Mouse (Mus musculus) liver, embryonic 12.5 days (tissue): ENCODE measurements around the gene Nckap5. TPM values are rescaled to one million over a fixed set of nuclear protein-coding genes. Genes with fewer than 3 reads are reported as not detected.

ENCODE experiments used
- ATAC-seq: fragments of 200-750 bp; cut with Nextera tagmentation; 2 replicates; pipeline ENCODE4 v1.8.0; 2017; ENCODE audit warnings: moderate number of reproducible peaks, mild to moderate bottlenecking, moderate library complexity
- H3K27ac ChIP-seq: fragments of 300-500 bp; sonication (generic); 2 replicates; pipeline ENCODE4 v1.5.1; 2016; ENCODE audit warnings: mild to moderate bottlenecking
- H3K27me3 ChIP-seq: fragments of 300-500 bp; sonication (generic); replicated peaks from 2 replicates; pipeline ENCODE4 v1.6.1; 2016; ENCODE audit warnings: mild to moderate bottlenecking, moderate library complexity
- H3K36me3 ChIP-seq: fragments of 300-500 bp; sonication (generic); 2 replicates; pipeline ENCODE4 v1.6.1; 2016; ENCODE audit warnings: mild to moderate bottlenecking, moderate library complexity
- H3K4me1 ChIP-seq: fragments of 300-500 bp; sonication (generic); 2 replicates; pipeline ENCODE4 v1.6.1; 2016
- H3K4me2 ChIP-seq: fragments of 300-500 bp; sonication (generic); 2 replicates; pipeline ENCODE4 v1.6.1; 2016; ENCODE audit warnings: mild to moderate bottlenecking, moderate library complexity
- H3K4me3 ChIP-seq: fragments of 300-500 bp; sonication (generic); 2 replicates; pipeline ENCODE4 v1.5.1; 2016; ENCODE audit warnings: mild to moderate bottlenecking, moderate library complexity
- H3K9ac ChIP-seq: fragments of 300-500 bp; sonication (generic); 2 replicates; pipeline ENCODE4 v1.6.1; 2016; ENCODE audit warnings: mild to moderate bottlenecking, moderate library complexity
- H3K9me3 ChIP-seq: fragments of 300-500 bp; sonication (generic); replicated peaks from 2 replicates; pipeline ENCODE4 v1.6.1; 2016; ENCODE audit warnings: mild to moderate bottlenecking, moderate library complexity
- WGBS: fragments of 180-500 bp; shearing (Covaris S2); methylation state at CpG from one replicate; pipeline ENCODE4 v1.1.7; 2016; ENCODE audit not compliant: insufficient replicate concordance; 5-methylcytosine and 5-hydroxymethylcytosine counted together
- polyA plus RNA-seq: library from polyadenylated mRNA; unstranded; fragments of >200 nt; fragmentation: Nextera tagmentation; extraction: Ambion mirVana; gene quantifications from 2 replicates; pipeline ENCODE4 v1.2.1, GENCODE M21; 2016

Nckap5 gene
- polyA plus RNA-seq, 1 experiment from 2014 or later = 0.45 TPM

GRCm38 (mm10) chr1:126683621-126684445, 146.8 kb downstream of the Nckap5 start:
- Histone ChIP-seq H3K27ac (no peak overlapping the region), H3K4me2 (no peak overlapping the region), H3K4me3 (no peak overlapping the region), H3K4me1 (no peaks in the 10 kb centered on the region), H3K27me3 (no peaks in the 10 kb centered on the region), H3K9me3 (no peaks in the 10 kb centered on the region), H3K36me3 (no peaks in the 10 kb centered on the region), H3K9ac (no peak overlapping the region)
- WGBS = 58% methylated on average over 11 of the region's 11 CpGs
- no peak for ATAC-seq

GRCm38 (mm10) chr1:126681773-126682172, 148.8 kb downstream of the Nckap5 start:
- no peak overlapping the region for H3K27ac ChIP-seq
- no peak overlapping the region for H3K9ac ChIP-seq
- H3K9me3 ChIP-seq = no peaks in the 10 kb centered on the region
- H3K36me3 ChIP-seq = no peaks in the 10 kb centered on the region
- no peak for ATAC-seq
- H3K27me3 ChIP-seq = no peaks in the 10 kb centered on the region
- H3K4me1 ChIP-seq = no peaks in the 10 kb centered on the region
- H3K4me3 ChIP-seq = no peak overlapping the region
- no peak overlapping the region for H3K4me2 ChIP-seq
- WGBS = 14% methylated on average over 8 of the region's 8 CpGs

- Histone ChIP-seq H3K9ac (no peak overlapping the region), H3K36me3 (no peaks in the 10 kb centered on the region), H3K27ac (no peak overlapping the region), H3K9me3 (no peaks in the 10 kb centered on the region), H3K4me1 (no peaks in the 10 kb centered on the region), H3K4me2 (no peak overlapping the region), H3K4me3 (no peak overlapping the region), H3K27me3 (no peaks in the 10 kb centered on the region)
- 58% methylated on average over 1 of the region's 1 CpGs for WGBS
- ATAC-seq = no peak
Observed at GRCm38 (mm10) chr1:126679348-126679747, 151.3 kb downstream of the Nckap5 start.

- Histone ChIP-seq H3K27ac (no peak overlapping the region), H3K4me1 (no peaks in the 10 kb centered on the region), H3K36me3 (no peaks in the 10 kb centered on the region), H3K4me3 (no peak overlapping the region), H3K9ac (no peak overlapping the region), H3K27me3 (no peaks in the 10 kb centered on the region), H3K9me3 (no peaks in the 10 kb centered on the region), H3K4me2 (no peak overlapping the region)
- no peak for ATAC-seq
- 22% methylated on average over 4 of the region's 4 CpGs for WGBS
Observed at GRCm38 (mm10) chr1:126677280-126677679, 153.3 kb downstream of the Nckap5 start.

GRCm38 (mm10) chr1:126676769-126677168, 153.8 kb downstream of the Nckap5 start:
- no peak for ATAC-seq
- WGBS = 0% methylated on average over 1 of the region's 1 CpGs

GRCm38 (mm10) chr1:126675142-126675541, 155.5 kb downstream of the Nckap5 start:
- WGBS = 29% methylated on average over 1 of the region's 1 CpGs
- H3K27ac ChIP-seq = no peak overlapping the region
- ATAC-seq = no peak
- H3K27me3 ChIP-seq = no peaks in the 10 kb centered on the region
- H3K9me3 ChIP-seq = no peaks in the 10 kb centered on the region
- no peak overlapping the region for H3K9ac ChIP-seq
- H3K4me2 ChIP-seq = no peak overlapping the region
- no peaks in the 10 kb centered on the region for H3K4me1 ChIP-seq
- no peak overlapping the region for H3K4me3 ChIP-seq
- no peaks in the 10 kb centered on the region for H3K36me3 ChIP-seq

More at GRCm38 (mm10) chr1:126676769-126677168, 153.8 kb downstream of the Nckap5 start:
- no peaks in the 10 kb centered on the region for H3K4me1 ChIP-seq
- H3K27ac ChIP-seq = no peak overlapping the region
- no peak overlapping the region for H3K4me3 ChIP-seq
- no peaks in the 10 kb centered on the region for H3K27me3 ChIP-seq
- H3K9ac ChIP-seq = no peak overlapping the region
- H3K4me2 ChIP-seq = no peak overlapping the region
- H3K36me3 ChIP-seq = no peaks in the 10 kb centered on the region
- no peaks in the 10 kb centered on the region for H3K9me3 ChIP-seq

GRCm38 (mm10) chr1:126673238-126673637, 157.4 kb downstream of the Nckap5 start:
- Histone ChIP-seq H3K9me3 (no peaks in the 10 kb centered on the region), H3K27ac (no peak overlapping the region), H3K9ac (no peak overlapping the region), H3K4me2 (no peak overlapping the region), H3K27me3 (no peaks in the 10 kb centered on the region), H3K4me1 (no peaks in the 10 kb centered on the region), H3K4me3 (no peak overlapping the region), H3K36me3 (no peaks in the 10 kb centered on the region)
- WGBS = 68% methylated on average over 2 of the region's 2 CpGs
- no peak for ATAC-seq

GRCm38 (mm10) chr1:126670507-126670906, 160.1 kb downstream of the Nckap5 start:
- no peak overlapping the region for H3K27ac ChIP-seq
- WGBS = 81% methylated on average over 3 of the region's 3 CpGs
- no peak for ATAC-seq
- no peaks in the 10 kb centered on the region for H3K4me1 ChIP-seq
- H3K27me3 ChIP-seq = no peaks in the 10 kb centered on the region
- no peak overlapping the region for H3K9ac ChIP-seq
- no peaks in the 10 kb centered on the region for H3K9me3 ChIP-seq
- no peak overlapping the region for H3K4me2 ChIP-seq
- H3K36me3 ChIP-seq = no peaks in the 10 kb centered on the region
- no peak overlapping the region for H3K4me3 ChIP-seq

- no peak overlapping the region for H3K4me2 ChIP-seq
- no peak overlapping the region for H3K9ac ChIP-seq
- 71% methylated on average over 7 of the region's 7 CpGs for WGBS
- H3K27me3 ChIP-seq = no peaks in the 10 kb centered on the region
- no peak for ATAC-seq
- H3K9me3 ChIP-seq = no peaks in the 10 kb centered on the region
- no peak overlapping the region for H3K27ac ChIP-seq
- H3K4me3 ChIP-seq = no peak overlapping the region
- H3K4me1 ChIP-seq = no peaks in the 10 kb centered on the region
- H3K36me3 ChIP-seq = no peaks in the 10 kb centered on the region
Observed at GRCm38 (mm10) chr1:126660098-126660999, 170.2 kb downstream of the Nckap5 start.

- 77% methylated on average over 11 of the region's 11 CpGs for WGBS
- no peaks in the 10 kb centered on the region for H3K27me3 ChIP-seq
- no peaks in the 10 kb centered on the region for H3K36me3 ChIP-seq
- no peak for ATAC-seq
- H3K4me3 ChIP-seq = no peak overlapping the region
- no peak overlapping the region for H3K4me2 ChIP-seq
- no peak overlapping the region for H3K27ac ChIP-seq
- H3K9ac ChIP-seq = no peak overlapping the region
- no peaks in the 10 kb centered on the region for H3K9me3 ChIP-seq
- no peaks in the 10 kb centered on the region for H3K4me1 ChIP-seq
Observed at GRCm38 (mm10) chr1:126658731-126659130, 171.9 kb downstream of the Nckap5 start.

GRCm38 (mm10) chr1:126656246-126656645, 174.4 kb downstream of the Nckap5 start:
- 62% methylated on average over 2 of the region's 2 CpGs for WGBS
- peaks cover 15% of the 10 kb centered on the region for H3K4me1 ChIP-seq
- H3K36me3 ChIP-seq = no peaks in the 10 kb centered on the region
- H3K27me3 ChIP-seq = no peaks in the 10 kb centered on the region
- no peak overlapping the region for H3K4me2 ChIP-seq
- H3K9me3 ChIP-seq = no peaks in the 10 kb centered on the region
- ATAC-seq = no peak
- H3K4me3 ChIP-seq = no peak overlapping the region
- no peak overlapping the region for H3K9ac ChIP-seq
- no peak overlapping the region for H3K27ac ChIP-seq

- H3K9me3 ChIP-seq = no peaks in the 10 kb centered on the region
- no peak overlapping the region for H3K4me2 ChIP-seq
- H3K27me3 ChIP-seq = no peaks in the 10 kb centered on the region
- no peak overlapping the region for H3K9ac ChIP-seq
- H3K4me1 ChIP-seq = peaks cover 35% of the 10 kb centered on the region
- H3K27ac ChIP-seq = peak overlapping the region; percentile 51; the same call in 1 of the 2 replicates
- WGBS = 43% methylated on average over 2 of the region's 2 CpGs
- peak; percentile 79 for ATAC-seq
- H3K4me3 ChIP-seq = no peak overlapping the region
- H3K36me3 ChIP-seq = no peaks in the 10 kb centered on the region
Observed at GRCm38 (mm10) chr1:126652085-126652484, 178.5 kb downstream of the Nckap5 start.
